Mouse (Mus musculus) megakaryocyte, embryonic 14.5 days (primary cell): ENCODE measurements around the gene H1foo. TPM values are rescaled to one million over a fixed set of nuclear protein-coding genes. Genes with fewer than 3 reads are reported as not detected.

ENCODE experiments used
- H3K27me3 ChIP-seq: replicated peaks from 2 replicates; pipeline ENCODE3; 2012; ENCODE audit warnings: inconsistent platforms
- H3K36me3 ChIP-seq: replicated peaks from 2 replicates; pipeline ENCODE3; 2012; ENCODE audit warnings: low read length, inconsistent platforms, mixed read lengths
- H3K4me1 ChIP-seq: 2 replicates; pipeline ENCODE4 v1.6.1; 2012; ENCODE audit warnings: inconsistent platforms
- H3K4me3 ChIP-seq: replicated peaks from 2 replicates; pipeline ENCODE3; 2012; ENCODE audit warnings: moderate library complexity, mild to moderate bottlenecking, inconsistent platforms
- H3K9me3 ChIP-seq: 2 replicates; pipeline ENCODE4 v1.6.1; 2012; ENCODE audit warnings: inconsistent platforms
- FLI1 ChIP-seq: IDR thresholded peaks from 2 replicates; pipeline ENCODE4 v1.6.1; 2012; ENCODE audit warnings: low read length, inconsistent platforms, mixed read lengths
- GATA1 ChIP-seq: IDR thresholded peaks from 3 replicates; pipeline ENCODE4 v1.6.1; 2012; ENCODE audit warnings: mixed read lengths, low read length, inconsistent platforms, borderline replicate concordance
- polyA plus RNA-seq: library from polyadenylated mRNA; stranded (reverse); fragments of >175 nt; gene quantifications from 2 replicates; pipeline ENCODE4 v1.2.3, GENCODE M21; 2012; ENCODE audit warnings: low replicate concordance; ENCODE audit not compliant: insufficient read depth

The H1foo gene
- polyA plus RNA-seq, 1 experiment: not detected

GRCm38 (mm10) chr6:115968700-115969099, 24.0 kb downstream of the H1foo start:
- Histone ChIP-seq H3K36me3 (peaks cover 69% of the 10 kb centered on the region), H3K4me1 (peaks cover 56% of the 10 kb centered on the region), H3K4me3 (no peak overlapping the region), H3K9me3 (no peaks in the 10 kb centered on the region), H3K27me3 (peaks cover 49% of the 10 kb centered on the region)
- TF ChIP-seq FLI1 (no peak), GATA1 (no peak)

GRCm38 (mm10) chr6:115969103-115969502, 24.4 kb downstream of the H1foo start:
- peaks cover 48% of the 10 kb centered on the region for H3K27me3 ChIP-seq
- H3K36me3 ChIP-seq: peaks cover 66% of the 10 kb centered on the region
- peaks cover 59% of the 10 kb centered on the region for H3K4me1 ChIP-seq
- no peak overlapping the region for H3K4me3 ChIP-seq
- TF ChIP-seq GATA1 (no peak), FLI1 (no peak)
- no peaks in the 10 kb centered on the region for H3K9me3 ChIP-seq

- Histone ChIP-seq H3K4me1 (peaks cover 59% of the 10 kb centered on the region), H3K4me3 (no peak overlapping the region), H3K9me3 (no peaks in the 10 kb centered on the region), H3K36me3 (peaks cover 73% of the 10 kb centered on the region), H3K27me3 (peaks cover 50% of the 10 kb centered on the region)
- TF ChIP-seq FLI1 (no peak), GATA1 (no peak)
These were observed 25.2 kb downstream of the H1foo start for GRCm38 (mm10) chr6:115969952-115970351.

GRCm38 (mm10) chr6:115971273-115972060, 26.7 kb downstream of the H1foo start:
- no peak for TF ChIP-seq GATA1
- TF ChIP-seq FLI1: no peak
- Histone ChIP-seq H3K4me1 (peaks cover 50% of the 10 kb centered on the region), H3K27me3 (peaks cover 54% of the 10 kb centered on the region), H3K4me3 (no peak overlapping the region), H3K9me3 (no peaks in the 10 kb centered on the region), H3K36me3 (peaks cover 79% of the 10 kb centered on the region)

GRCm38 (mm10) chr6:115972083-115972764, 27.5 kb downstream of the H1foo start:
- TF ChIP-seq GATA1 (no peak), FLI1 (no peak)
- H3K27me3 ChIP-seq: peaks cover 53% of the 10 kb centered on the region
- no peak overlapping the region for H3K4me3 ChIP-seq
- peaks cover 48% of the 10 kb centered on the region for H3K4me1 ChIP-seq
- H3K9me3 ChIP-seq: no peaks in the 10 kb centered on the region
- peaks cover 77% of the 10 kb centered on the region for H3K36me3 ChIP-seq

- Histone ChIP-seq H3K4me3 (no peak overlapping the region), H3K4me1 (peaks cover 50% of the 10 kb centered on the region), H3K9me3 (no peaks in the 10 kb centered on the region), H3K36me3 (peaks cover 77% of the 10 kb centered on the region), H3K27me3 (peaks cover 49% of the 10 kb centered on the region)
- TF ChIP-seq GATA1 (no peak), FLI1 (no peak)
These were observed 28.6 kb downstream of the H1foo start for GRCm38 (mm10) chr6:115973139-115973875.

GRCm38 (mm10) chr6:115973881-115974662, 29.3 kb downstream of the H1foo start:
- Histone ChIP-seq H3K9me3 (no peaks in the 10 kb centered on the region), H3K27me3 (peaks cover 45% of the 10 kb centered on the region), H3K36me3 (peaks cover 77% of the 10 kb centered on the region), H3K4me1 (peaks cover 50% of the 10 kb centered on the region), H3K4me3 (no peak overlapping the region)
- no peak for TF ChIP-seq GATA1
- no peak for TF ChIP-seq FLI1

- Histone ChIP-seq H3K4me3 (no peak overlapping the region), H3K9me3 (no peaks in the 10 kb centered on the region), H3K36me3 (peaks cover 69% of the 10 kb centered on the region), H3K4me1 (peaks cover 58% of the 10 kb centered on the region), H3K27me3 (peaks cover 41% of the 10 kb centered on the region)
- TF ChIP-seq GATA1 (no peak), FLI1 (no peak)
These were observed 30.9 kb downstream of the H1foo start for GRCm38 (mm10) chr6:115975606-115976005.

- H3K4me3 ChIP-seq: no peak overlapping the region
- TF ChIP-seq GATA1: no peak
- no peak for TF ChIP-seq FLI1
- H3K36me3 ChIP-seq: peaks cover 55% of the 10 kb centered on the region
- peaks cover 46% of the 10 kb centered on the region for H3K4me1 ChIP-seq
- no peaks in the 10 kb centered on the region for H3K9me3 ChIP-seq
- H3K27me3 ChIP-seq: peaks cover 39% of the 10 kb centered on the region
These were observed 33.1 kb downstream of the H1foo start for GRCm38 (mm10) chr6:115977810-115978209.
